Mouse (Mus musculus) monocyte, adult 59 days (primary cell): ENCODE data around the gene Ankrd52. TPM values are rescaled to one million over a fixed set of nuclear protein-coding genes. Genes with fewer than 3 reads are reported as not detected.

Experiments used
- total RNA-seq, 2 experiments: library from RNA; stranded (reverse); gene quantifications; one replicate each; pipeline ENCODE4 v1.2.4; 2023

Ankrd52 gene
- 10 to 100 TPM; 47.1 to 49.2 TPM for total RNA-seq

DNA sequence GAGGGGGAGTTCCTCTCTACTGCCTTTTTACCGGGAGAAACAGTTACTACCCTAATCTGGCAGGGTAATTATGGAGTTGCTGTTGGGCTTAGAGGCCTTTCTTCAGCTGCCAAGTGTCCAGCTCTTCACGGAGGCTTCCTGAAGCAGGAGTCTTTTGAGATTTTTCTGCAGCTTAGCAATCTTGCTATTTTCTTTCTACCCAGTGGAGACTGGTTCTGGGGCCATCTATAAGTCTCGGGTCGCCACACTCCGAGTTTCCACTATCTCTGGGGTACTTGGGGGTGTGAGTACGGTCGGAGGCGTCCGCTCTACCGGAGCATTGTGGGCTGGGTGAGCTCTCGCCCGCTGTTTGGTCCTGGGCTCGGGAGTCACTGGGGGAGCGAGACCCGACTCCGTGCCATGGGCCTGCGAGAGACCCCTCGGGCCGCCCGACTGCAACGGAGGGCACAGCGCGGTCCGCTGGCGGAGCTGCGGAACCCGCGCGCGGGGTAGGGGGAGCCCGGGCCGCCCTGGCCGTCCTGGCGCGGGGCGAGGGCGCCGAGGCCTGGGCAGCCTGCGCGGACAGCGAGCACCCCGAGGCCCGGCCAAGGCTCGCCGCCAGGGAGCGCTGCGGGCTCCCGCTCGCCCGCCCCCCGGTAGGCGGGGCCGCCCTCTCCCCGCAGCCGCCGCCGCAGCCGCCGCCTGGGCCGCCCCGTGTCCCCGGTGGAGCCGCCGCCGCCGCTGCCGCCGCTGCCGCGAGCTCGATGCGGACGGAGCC lies at the start of gene Ankrd52:
Gene Ankrd52 (plus strand): TSS at position 661 of the 757 bp plus-strand sequence.

GRCm38 (mm10) chr10:128337306-128338181 lies 39.4 kb upstream of the Ankrd52 start, which contains the start of gene Cs:
TSS of gene Cs (plus strand) at chr10:128337734.

GRCm38 (mm10) chr10:128368402-128369217 lies 8.3 kb upstream of the Ankrd52 start, which contains the start of gene Coq10a:
TSS of gene Coq10a (minus strand) at chr10:128368997.

DNA sequence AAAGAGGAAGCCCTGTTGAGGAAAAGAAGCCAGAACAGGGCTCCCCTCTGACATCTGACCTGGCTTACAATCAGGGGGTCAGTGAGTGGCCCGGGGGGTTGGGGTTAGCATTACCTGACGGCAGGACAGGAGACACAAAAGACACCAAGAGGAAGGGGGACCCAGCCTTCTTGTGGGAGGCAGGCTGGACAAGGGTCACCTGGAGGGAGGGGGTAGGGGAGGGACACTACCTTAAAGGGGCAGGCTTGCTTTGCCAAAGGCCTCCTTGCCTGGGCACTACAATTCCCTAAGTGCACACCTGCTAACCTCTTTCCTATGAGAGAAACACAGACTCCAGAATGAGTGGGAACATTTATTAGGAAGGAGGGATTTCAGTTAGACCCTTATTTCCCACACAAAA lies 24.1 kb downstream of the Ankrd52 start, which contains the start of gene Slc39a5:
Gene Slc39a5 (minus strand): TSS at position 174 of the 400 bp plus-strand sequence.

DNA sequence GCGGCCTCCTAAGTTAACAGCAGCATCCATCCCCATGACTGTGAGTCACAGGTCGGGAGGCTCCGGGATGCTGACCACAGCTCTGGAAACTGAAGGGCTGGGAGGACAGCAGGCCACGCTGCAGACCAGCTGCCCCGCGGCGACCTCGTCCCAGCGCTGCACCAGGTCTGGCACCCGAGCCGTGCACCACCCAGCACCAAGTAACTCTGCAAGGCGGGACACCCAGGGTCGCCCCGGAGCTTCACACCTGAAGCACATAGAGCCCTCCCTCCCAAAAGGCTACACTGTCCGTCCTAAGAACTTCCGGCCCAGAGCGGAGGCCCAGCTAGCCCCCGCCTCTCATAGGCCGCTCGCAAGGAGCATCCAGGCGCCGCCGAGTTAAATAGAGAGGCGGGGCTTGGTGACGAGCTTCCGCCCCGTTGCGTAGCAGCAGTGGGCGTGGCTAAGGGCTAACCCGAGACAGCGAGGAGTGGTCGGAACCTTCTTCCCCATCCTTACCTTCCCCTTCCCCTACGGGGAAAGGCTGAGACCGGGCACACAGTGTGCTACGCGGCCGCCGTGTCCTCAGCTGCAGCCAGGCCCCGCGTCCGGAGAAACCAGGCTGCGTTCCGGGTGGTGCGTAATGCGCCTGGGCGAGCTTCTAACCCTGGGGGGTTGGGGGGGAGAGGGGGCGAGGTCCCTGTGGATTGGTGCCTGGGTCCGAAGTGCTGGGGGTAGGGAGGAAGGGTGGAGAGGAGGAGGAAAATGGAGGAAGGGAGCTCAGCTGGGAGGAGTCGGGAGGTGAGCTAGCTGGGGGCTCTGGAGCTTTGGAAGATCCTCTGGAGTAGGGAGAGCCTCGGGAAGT lies 34.5 kb downstream of the Ankrd52 start, which contains the start of the genes Nabp2 and Rnf41:
Gene Nabp2 (minus strand): TSS at position 282 of the 844 bp plus-strand sequence.
Gene Rnf41 (plus strand): TSS at position 447 of the 844 bp plus-strand sequence.

Other genes starting within 250 kb of the Ankrd52 start
- 10 to 100 TPM; 23.0 to 27.1 TPM for gene Rbms2, start 196.8 kb upstream of the Ankrd52 start, total RNA-seq
- not detected for gene Gls2, start 182.7 kb upstream of the Ankrd52 start, total RNA-seq
- gene Spryd4, start 165.3 kb upstream of the Ankrd52 start, total RNA-seq, result 1 to 10 TPM; 8.9 to 9.2 TPM
- not detected for gene Mip, start 151.3 kb upstream of the Ankrd52 start, total RNA-seq
- 1 to 10 TPM; 4.3 to 4.9 TPM for gene Timeless, start 145.1 kb upstream of the Ankrd52 start, total RNA-seq
- gene Apon, start 123.0 kb upstream of the Ankrd52 start, total RNA-seq, result not detected
- not detected for gene Apof, start 108.4 kb upstream of the Ankrd52 start, total RNA-seq
- gene Stat2, start 106.6 kb upstream of the Ankrd52 start, total RNA-seq, result 100 to 1,000 TPM in 1 of 2 experiments, 10 to 100 TPM in 1; 93.6 to 100 TPM
- not detected for gene Il23a, start 78.4 kb upstream of the Ankrd52 start, total RNA-seq
- 10 to 100 TPM; 30.6 to 31.6 TPM for gene Pan2, start 73.8 kb upstream of the Ankrd52 start, total RNA-seq
- gene Cnpy2, start 54.7 kb upstream of the Ankrd52 start, total RNA-seq, result 10 to 100 TPM; 39.9 to 48.2 TPM
- 100 to 1,000 TPM; 101 to 110 TPM for gene Cs, start 39.4 kb upstream of the Ankrd52 start, total RNA-seq
- 10 to 100 TPM; 25.6 to 35.8 TPM for gene Coq10a, start 8.1 kb upstream of the Ankrd52 start, total RNA-seq
- not detected for gene Slc39a5, start 24.1 kb downstream of the Ankrd52 start, total RNA-seq
- 10 to 100 TPM; 42.7 to 46.3 TPM for gene Nabp2, start 34.4 kb downstream of the Ankrd52 start, total RNA-seq
- gene Rnf41, start 34.5 kb downstream of the Ankrd52 start, total RNA-seq, result 10 to 100 TPM; 50.3 to 51.2 TPM
- gene Smarcc2, start 82.1 kb downstream of the Ankrd52 start, total RNA-seq, result 100 to 1,000 TPM; 111 to 131 TPM
- 100 to 1,000 TPM; 761 to 845 TPM for gene Myl6, start 117.0 kb downstream of the Ankrd52 start, total RNA-seq
- gene Myl6b, start 121.6 kb downstream of the Ankrd52 start, total RNA-seq, result 1 to 10 TPM in 1 of 2 experiments, under 1 TPM in 1; 0.52 to 1.3 TPM
- 100 to 1,000 TPM; 138 to 156 TPM for gene Esyt1, start 148.8 kb downstream of the Ankrd52 start, total RNA-seq
- gene Zc3h10, start 170.7 kb downstream of the Ankrd52 start, total RNA-seq, result 10 to 100 TPM; 39.5 to 40.5 TPM
- gene Rpl41, start 172.2 kb downstream of the Ankrd52 start, total RNA-seq, result 1,000 to 10,000 TPM; 2,671 to 2,681 TPM
- 10 to 100 TPM; 39.1 to 41.6 TPM for gene Pa2g4, start 188.9 kb downstream of the Ankrd52 start, total RNA-seq
- gene Erbb3, start 212.5 kb downstream of the Ankrd52 start, total RNA-seq, result 1 to 10 TPM; 1.7 TPM
- gene Rps26, start 249.6 kb downstream of the Ankrd52 start, total RNA-seq, result 100 to 1,000 TPM; 780 to 995 TPM